Mouse (Mus musculus) cerebellum, adult 2 months (tissue): ENCODE data around the gene Tm9sf1.

Experiments used
- CTCF ChIP-seq: fragments of 200-500 bp; IDR thresholded peaks from 2 replicates; pipeline ENCODE4 v1.5.1; 2011; ENCODE audit warnings: low read depth, mild to moderate bottlenecking, control low read depth, low read length, moderate library complexity, borderline replicate concordance; ENCODE audit not compliant: insufficient read depth
- POLR2A ChIP-seq: fragments of 200-500 bp; IDR thresholded peaks from 2 replicates; pipeline ENCODE4 v1.6.1; 2011; ENCODE audit warnings: low read length, control low read depth, borderline replicate concordance; ENCODE audit not compliant: insufficient read depth

DNA sequence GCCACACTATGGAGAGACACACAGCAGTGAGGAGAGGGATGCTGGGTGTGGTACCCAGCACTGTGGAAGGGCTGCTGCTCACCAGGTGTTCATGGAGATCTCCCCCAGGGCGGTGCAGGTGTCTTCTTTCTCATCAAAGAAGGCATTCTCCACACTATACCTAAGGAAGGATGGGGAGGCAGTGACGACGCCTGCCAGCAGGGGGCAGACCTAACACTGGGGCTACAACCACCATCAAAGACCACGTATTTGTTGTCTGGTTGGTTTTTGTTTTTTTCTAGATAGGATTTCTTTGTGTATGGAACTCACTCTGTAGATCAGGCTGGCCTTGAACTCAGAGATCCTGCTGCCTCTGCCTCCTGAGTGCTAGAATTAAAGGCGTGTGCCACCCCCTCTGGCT is 14.3 kb downstream of the Tm9sf1 start:
- peak; percentile 64; the same call in 1 of the 2 replicates for TF ChIP-seq CTCF
- no peak for TF ChIP-seq POLR2A
